Comparison of ENCODE assay signal across 28 mouse cellular contexts in genomic region chr6:109127203-109127602, GRCm38 (mm10).
DNase-seq lines count a peak whose midpoint lies in the region; ATAC-seq and TF ChIP-seq lines count a peak whose summit lies in the region.
"Had no signal": no experiment of that assay in that cellular context is flagged by ENCODE, and none has a peak within 500 bp of the region (broad histone marks: within the 10 kb centered on the region; RNA-seq: fewer than 3 reads in every experiment).

No protein-coding gene starts in this region.

- no peak overlapping the region for H3K4me2 ChIP-seq in midbrain, embryonic 13.5 days (replicated peaks)
- no peak overlapping the region for H3K4me2 ChIP-seq in midbrain, embryonic 16.5 days (ENCODE audit: low read length)
- H3K4me2 ChIP-seq: embryonic facial prominence, embryonic 13.5 days; embryonic facial prominence, embryonic 15.5 days; forebrain, embryonic 12.5 days had no signal

- H3K36me3 ChIP-seq in midbrain, embryonic 13.5 days, result no peaks in the 10 kb centered on the region
- no peaks in the 10 kb centered on the region for H3K36me3 ChIP-seq in midbrain, embryonic 16.5 days (ENCODE audit: control insufficient read depth, insufficient read depth, low read length)
- H3K36me3 ChIP-seq: embryonic facial prominence, embryonic 13.5 days; embryonic facial prominence, embryonic 15.5 days; forebrain, embryonic 10.5 days; forebrain, embryonic 12.5 days; G1E had no signal

- peak; percentile 55; the same call in 1 of the 2 replicates for ATAC-seq in midbrain, embryonic 13.5 days
- no peak for ATAC-seq in midbrain, embryonic 16.5 days
- ATAC-seq: activated CD4-positive, CD25-positive, alpha-beta regulatory T cell, adult 4 months; CD4-positive, CD25-positive, alpha-beta regulatory T cell, adult 4 months; forebrain, embryonic 14.5 days; forebrain, embryonic 16.5 days; Patski had no signal

- no peaks in the 10 kb centered on the region for H3K4me1 ChIP-seq in midbrain, embryonic 13.5 days (replicated peaks)
- H3K4me1 ChIP-seq in midbrain, embryonic 16.5 days (ENCODE audit: control insufficient read depth, insufficient read depth, low read length), result no peaks in the 10 kb centered on the region
- H3K4me1 ChIP-seq: embryonic facial prominence, embryonic 13.5 days; embryonic facial prominence, embryonic 15.5 days; forebrain, embryonic 10.5 days; forebrain, embryonic 12.5 days had no signal

- H3K9ac ChIP-seq in midbrain, embryonic 13.5 days (replicated peaks), result no peak overlapping the region
- no peak overlapping the region for H3K9ac ChIP-seq in midbrain, embryonic 16.5 days (ENCODE audit: low read depth, low read length)
- H3K9ac ChIP-seq: embryonic facial prominence, embryonic 13.5 days; embryonic facial prominence, embryonic 15.5 days; forebrain, embryonic 12.5 days had no signal

- H3K9me3 ChIP-seq in midbrain, embryonic 13.5 days, result no peaks in the 10 kb centered on the region; the same call in 1 of the 2 replicates
- H3K9me3 ChIP-seq in midbrain, embryonic 16.5 days (replicated peaks; ENCODE audit: control insufficient read depth, low read length, poor library complexity, severe bottlenecking), result no peaks in the 10 kb centered on the region
- H3K9me3 ChIP-seq: embryonic facial prominence, embryonic 13.5 days; embryonic facial prominence, embryonic 15.5 days; forebrain, embryonic 10.5 days; forebrain, embryonic 12.5 days; G1E had no signal

- H3K4me3 ChIP-seq in midbrain, embryonic 13.5 days (replicated peaks), result no peak overlapping the region
- H3K4me3 ChIP-seq in midbrain, embryonic 16.5 days (ENCODE audit: low read depth, low read length), result no peak overlapping the region
- H3K4me3 ChIP-seq: embryonic facial prominence, embryonic 13.5 days; embryonic facial prominence, embryonic 15.5 days; erythroblast, embryonic 14.5 days; forebrain, embryonic 10.5 days; forebrain, embryonic 12.5 days had no signal

- WGBS in midbrain, embryonic 13.5 days, result 38% methylated on average over 1 of the region's 1 CpGs
- WGBS in midbrain, embryonic 16.5 days, result 23% methylated on average over 1 of the region's 1 CpGs

- no peak overlapping the region for H3K27ac ChIP-seq in midbrain, embryonic 13.5 days
- H3K27ac ChIP-seq in midbrain, embryonic 16.5 days (ENCODE audit: low read length), result no peak overlapping the region
- H3K27ac ChIP-seq: embryonic facial prominence, embryonic 13.5 days; embryonic facial prominence, embryonic 15.5 days; forebrain, embryonic 10.5 days; forebrain, embryonic 12.5 days had no signal

- TF ChIP-seq CTCF in brain, embryonic 14.5 days (IDR thresholded peaks at IDR 0.05; ENCODE audit: borderline replicate concordance, extremely low read depth, insufficient read depth, insufficient read length), result no peak

- DNase-seq in brain, embryonic 14.5 days (ENCODE audit: low read depth), result peak; percentile 13
- peak; percentile 66 for DNase-seq in retina, postnatal 1 day
- DNase-seq in testis, postnatal 10 days (ENCODE audit: low spot score), result no peak
- DNase-seq: adrenal gland, adult 8-10 months; adrenal gland, postnatal 14 days; adrenal gland, postnatal 36 days; B cell, adult 2 months; cerebellum, adult 11 months; cerebellum, adult 18-20 months; cerebellum, adult 8-10 months; cerebellum, adult 9-11 months; cerebellum, postnatal 14 days; cerebellum, postnatal 36 days; embryo, embryonic 11 days had no signal

- TF ChIP-seq POLR2A in brain, embryonic 14.5 days (IDR thresholded peaks at IDR 0.05; ENCODE audit: borderline replicate concordance, extremely low read depth, insufficient read depth, insufficient read length, poor library complexity, severe bottlenecking), result no peak

- no peaks in the 10 kb centered on the region for H3K27me3 ChIP-seq in midbrain, embryonic 13.5 days
- H3K27me3 ChIP-seq in midbrain, embryonic 16.5 days (ENCODE audit: control insufficient read depth, insufficient read depth, low read depth, low read length), result no peaks in the 10 kb centered on the region
- H3K27me3 ChIP-seq: CH12.LX; embryonic facial prominence, embryonic 13.5 days; embryonic facial prominence, embryonic 15.5 days; forebrain, embryonic 12.5 days; Patski had no signal
